Mouse (Mus musculus) G1E (cell line): ENCODE data around the gene Nectin2.

ENCODE experiments used
- CTCF ChIP-seq: IDR thresholded peaks from 2 replicates; pipeline ENCODE4 v1.5.1; 2012; ENCODE audit warnings: low read depth, low read length, inconsistent platforms, mixed read lengths
- GATA2 ChIP-seq: IDR thresholded peaks from 2 replicates; pipeline ENCODE4 v1.6.1; 2012; ENCODE audit warnings: low read depth, low read length, inconsistent platforms, borderline replicate concordance
- POLR2AphosphoS5 ChIP-seq: IDR thresholded peaks from 2 replicates; pipeline ENCODE4 v1.6.1; 2012; ENCODE audit warnings: low read depth, low read length, inconsistent platforms; ENCODE audit not compliant: insufficient replicate concordance
- TAL1 ChIP-seq: conservative IDR thresholded peaks from 2 replicates; pipeline ENCODE4 v1.6.1; 2012; ENCODE audit warnings: low read depth, low read length, inconsistent platforms, mixed read lengths

DNA sequence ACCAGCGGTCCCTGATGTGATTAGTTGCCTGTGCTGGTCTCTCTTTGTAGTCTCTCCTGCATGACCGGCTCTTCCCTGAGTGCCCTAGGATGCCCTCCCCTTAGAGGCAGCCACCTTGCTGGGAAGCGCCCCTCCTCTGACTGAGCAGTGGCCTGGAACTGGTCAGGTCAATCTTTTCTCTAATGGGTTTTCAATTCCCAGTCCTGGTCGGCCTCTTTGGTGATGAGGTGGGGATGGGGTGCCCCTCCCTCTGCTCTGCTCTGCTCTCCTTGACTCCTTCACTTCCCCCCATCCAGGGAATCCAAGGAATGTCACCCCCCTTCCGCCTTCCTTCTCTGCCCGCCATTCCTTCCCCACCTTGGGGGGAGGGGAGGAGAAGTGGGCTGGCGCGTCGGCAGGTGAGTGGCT, 20.7 kb upstream of the Nectin2 start, which contains the start of gene Bcam:
- TF ChIP-seq CTCF (no peak), TAL1 (no peak), POLR2AphosphoS5 (no peak), GATA2 (no peak)
